Mouse (Mus musculus): ENCODE data around the gene Gm45716.
"Not testable (repeated sequence)": the region's sequence is repeated elsewhere in the genome, so short reads cannot be mapped to it uniquely, and the experiment has no call there.

Gene Gm45716

GRCm38 (mm10) chr11:90250730-90251129, 63.2 kb downstream of the Gm45716 start:
- no peak for DNase-seq (ENCODE audit: low read depth)

GRCm38 (mm10) chr11:90251923-90252322, 64.4 kb downstream of the Gm45716 start:
- no peak for DNase-seq (ENCODE audit: low read depth)

DNA sequence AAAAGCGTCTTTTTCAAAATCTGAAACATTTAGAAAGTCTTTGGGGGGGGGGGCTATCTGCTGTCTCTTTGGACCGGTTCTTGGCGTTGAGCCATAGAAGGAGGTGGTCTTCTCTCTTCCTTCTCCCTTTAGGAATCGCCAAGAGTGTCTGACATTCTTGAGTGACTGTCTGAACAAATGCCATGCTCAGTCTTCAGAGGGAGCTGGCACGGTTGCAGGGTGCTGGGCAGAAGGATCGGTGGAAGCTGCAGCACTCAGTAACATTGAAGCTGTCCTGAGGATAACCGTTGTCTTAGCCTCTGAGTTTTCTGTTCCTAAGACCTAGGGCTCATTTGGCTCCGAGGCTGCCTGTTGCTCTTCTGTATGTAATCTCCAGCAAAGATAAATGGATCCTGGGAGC, 64.9 kb downstream of the Gm45716 start:
- DNase-seq (ENCODE audit: low read depth): no peak

DNA sequence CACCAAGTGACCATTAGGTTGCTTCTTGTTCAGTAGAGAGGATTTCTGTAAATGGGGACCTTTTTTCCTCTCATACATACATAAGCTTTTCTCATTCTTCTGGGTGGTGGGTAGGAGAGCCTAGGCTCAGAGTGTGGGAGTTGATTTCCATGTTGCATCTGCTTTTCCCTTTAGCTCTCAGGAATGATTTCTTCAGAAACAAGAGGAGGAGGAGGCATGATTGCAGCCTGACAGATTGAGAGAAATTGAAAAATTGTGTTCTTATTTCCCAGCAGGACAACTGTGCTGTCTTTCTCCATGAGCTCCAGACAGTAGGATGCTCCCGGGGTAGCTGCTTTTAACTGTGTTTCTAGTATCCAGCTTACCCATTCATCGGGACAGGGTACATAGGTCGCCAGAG, 67.1 kb downstream of the Gm45716 start:
- no peak for DNase-seq (ENCODE audit: low read depth)

DNA sequence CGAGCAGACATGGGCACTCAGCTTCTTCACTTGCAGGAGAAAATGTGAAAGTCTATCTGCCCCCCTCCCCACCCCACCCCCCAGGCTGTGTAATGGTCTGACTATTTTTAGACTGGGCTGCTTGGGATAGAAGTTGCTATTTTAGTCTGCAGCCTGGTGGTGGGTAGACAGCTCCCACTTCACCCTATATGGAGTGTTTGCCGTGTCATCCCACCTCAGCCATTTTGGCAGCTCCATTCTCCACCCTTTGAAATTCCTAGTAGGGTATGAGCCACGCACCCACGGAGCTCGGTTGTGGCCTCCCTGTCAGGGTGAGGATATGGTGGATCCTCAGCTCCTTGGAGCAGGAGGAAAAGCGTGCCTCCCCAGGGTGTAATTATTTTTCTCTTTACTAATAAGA, 68.2 kb downstream of the Gm45716 start:
- no peak for DNase-seq (ENCODE audit: low read depth)

DNA sequence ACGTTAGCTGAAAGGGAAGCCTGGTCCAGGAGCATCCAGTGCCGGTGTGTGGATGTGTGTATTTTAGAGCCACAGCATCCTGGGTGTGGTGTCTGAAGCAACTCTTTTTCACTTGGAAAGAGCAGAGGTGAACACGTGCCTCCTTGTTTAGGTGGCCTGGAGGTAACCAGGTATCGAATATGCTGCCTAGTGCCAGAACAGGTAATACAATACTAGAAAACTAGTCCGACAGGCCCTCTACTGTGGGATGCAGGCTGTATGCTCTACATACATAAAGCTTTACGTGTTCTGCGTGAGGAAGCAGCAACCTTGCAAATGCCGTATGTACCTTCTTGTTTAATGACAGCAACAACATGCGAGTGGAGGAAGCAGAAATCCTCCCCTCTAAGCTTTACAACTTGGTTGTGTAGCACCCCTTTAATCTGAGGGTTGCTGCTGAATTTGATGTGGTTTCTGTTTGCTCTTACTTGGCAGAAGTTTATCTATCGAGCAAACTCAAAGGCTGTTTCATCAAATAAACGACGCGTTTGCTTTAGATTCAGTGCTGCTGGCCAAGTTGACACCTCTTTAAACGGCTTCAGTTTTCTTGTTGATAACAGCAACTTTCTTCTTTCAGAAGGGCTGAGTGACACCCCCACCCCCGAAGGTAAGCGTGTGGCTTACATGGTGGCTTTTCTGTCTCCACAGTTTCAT, 69.5 kb downstream of the Gm45716 start:
- no peak for DNase-seq (ENCODE audit: low read depth)

GRCm38 (mm10) chr11:90258321-90258927, 70.9 kb downstream of the Gm45716 start:
- no peak for DNase-seq (ENCODE audit: low read depth)

DNA sequence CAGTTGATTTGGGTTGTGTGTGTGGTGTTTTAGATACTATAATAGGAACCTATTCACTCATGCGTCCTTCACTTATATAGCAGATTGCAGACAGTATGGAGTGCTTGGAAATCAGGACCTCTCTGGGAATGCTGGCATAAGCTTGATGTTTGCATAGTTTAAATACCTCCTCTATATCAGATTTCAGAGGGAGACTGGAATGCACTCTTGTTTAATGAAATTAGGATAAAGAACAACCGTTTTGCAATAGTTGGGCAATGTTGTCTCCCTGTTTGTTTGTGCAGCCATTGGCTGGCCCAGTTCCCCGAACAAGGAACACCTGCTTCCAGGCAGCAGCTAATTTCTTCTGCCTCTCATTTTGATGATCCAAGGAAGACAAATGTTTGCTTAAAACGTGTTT, 71.6 kb downstream of the Gm45716 start:
- DNase-seq (ENCODE audit: low read depth): no peak

GRCm38 (mm10) chr11:90259826-90260225, 72.3 kb downstream of the Gm45716 start:
- no peak for DNase-seq (ENCODE audit: low read depth)

GRCm38 (mm10) chr11:90264180-90264579, 76.7 kb downstream of the Gm45716 start:
- no peak for DNase-seq (ENCODE audit: low read depth)

GRCm38 (mm10) chr11:90265581-90265980, 78.1 kb downstream of the Gm45716 start:
- no peak for DNase-seq (ENCODE audit: low read depth)

DNA sequence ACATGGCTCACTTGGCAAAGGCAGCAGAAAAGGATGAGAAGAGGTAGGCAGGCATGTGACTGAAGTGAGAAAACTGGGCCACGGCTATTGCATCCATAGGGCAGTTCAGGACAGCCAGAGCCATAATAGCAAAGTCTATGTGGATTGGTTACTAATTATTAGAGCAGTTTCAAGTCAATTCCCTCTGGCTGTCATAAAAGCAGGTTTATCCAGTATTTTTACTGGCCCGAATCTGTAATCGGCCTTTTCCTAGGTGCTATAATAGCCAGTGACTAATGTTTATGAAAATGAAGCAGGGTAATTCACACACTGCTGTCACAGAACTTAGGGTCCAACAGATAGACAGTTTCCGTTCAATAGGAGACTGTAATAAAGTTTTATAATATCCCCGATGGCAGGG, 81.5 kb downstream of the Gm45716 start:
- no peak for DNase-seq (ENCODE audit: low read depth)

GRCm38 (mm10) chr11:90269398-90270123, 82.1 kb downstream of the Gm45716 start:
- no peak for DNase-seq (ENCODE audit: low read depth)

DNA sequence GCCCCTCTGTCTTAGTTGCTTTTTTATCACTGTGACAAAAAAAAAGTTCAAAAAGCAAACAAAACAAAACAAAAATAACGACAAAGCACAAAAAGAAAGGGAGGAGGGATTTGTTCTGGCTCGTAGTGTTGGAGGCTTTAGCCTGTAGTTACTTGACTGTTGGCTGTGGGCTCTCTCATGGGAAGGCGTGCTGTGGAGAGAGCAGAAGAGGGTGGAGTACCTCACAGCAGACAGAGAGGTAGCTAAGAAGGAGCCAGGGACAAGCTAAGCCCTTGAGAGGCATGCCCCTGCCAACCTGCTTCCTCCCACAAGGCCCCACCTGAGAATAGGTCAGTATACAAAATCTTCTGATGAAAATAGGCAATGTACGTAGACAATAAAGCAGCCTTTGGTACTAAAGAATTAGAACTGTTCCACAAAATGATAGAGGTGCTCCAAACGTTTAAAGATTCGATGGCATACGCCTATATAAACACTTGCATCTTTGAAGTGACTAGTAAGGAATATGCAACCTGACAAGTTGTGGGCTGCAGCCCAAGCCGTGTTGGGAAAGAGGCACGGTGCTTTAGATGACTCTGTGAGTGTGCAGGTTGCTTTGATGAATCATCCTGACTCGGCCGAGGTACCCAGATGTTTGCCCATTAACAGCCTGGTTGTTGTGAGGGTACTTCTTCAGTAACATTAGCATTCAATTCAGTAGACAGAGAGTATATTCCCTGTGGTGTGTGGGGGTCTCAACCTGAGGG, 82.8 kb downstream of the Gm45716 start:
- DNase-seq (ENCODE audit: low read depth): no peak

DNA sequence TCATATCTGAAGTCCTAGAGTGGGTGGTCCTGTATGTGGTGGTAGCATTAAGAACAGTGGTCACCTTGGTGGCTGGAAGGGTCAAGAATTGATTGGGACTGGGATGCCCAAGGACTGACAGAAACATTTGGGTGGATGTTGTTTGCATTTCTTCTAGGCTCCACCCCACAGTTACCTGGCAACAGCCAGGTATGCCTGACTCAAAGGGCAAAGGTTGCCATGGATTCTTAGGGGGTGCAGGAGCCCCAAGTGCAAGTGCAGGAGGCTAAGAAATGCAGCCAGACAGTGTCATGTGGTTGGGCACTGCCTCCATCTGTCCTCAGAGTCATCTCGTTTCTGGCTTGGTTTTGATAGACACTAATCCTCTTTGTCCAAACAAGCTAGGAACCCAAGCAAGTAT, 86.7 kb downstream of the Gm45716 start:
- DNase-seq (ENCODE audit: low read depth): no peak

- no peak for DNase-seq (ENCODE audit: low read depth)
Measured at GRCm38 (mm10) chr11:90275663-90276062, 88.2 kb downstream of the Gm45716 start.

- no peak for DNase-seq (ENCODE audit: low read depth)
Measured at GRCm38 (mm10) chr11:90276150-90276549, 88.7 kb downstream of the Gm45716 start.

- no peak for DNase-seq (ENCODE audit: low read depth)
Measured at GRCm38 (mm10) chr11:90276561-90276960, 89.1 kb downstream of the Gm45716 start.

GRCm38 (mm10) chr11:90280069-90280468, 92.6 kb downstream of the Gm45716 start:
- no peak for DNase-seq (ENCODE audit: low read depth)

GRCm38 (mm10) chr11:90281943-90282342, 94.5 kb downstream of the Gm45716 start:
- DNase-seq (ENCODE audit: low read depth): not testable (repeated sequence)

- DNase-seq (ENCODE audit: low read depth): no peak
Measured at GRCm38 (mm10) chr11:90283159-90283558, 95.7 kb downstream of the Gm45716 start.

GRCm38 (mm10) chr11:90283601-90284000, 96.1 kb downstream of the Gm45716 start:
- no peak for DNase-seq (ENCODE audit: low read depth)

- no peak for DNase-seq (ENCODE audit: low read depth)
Measured at GRCm38 (mm10) chr11:90284079-90284478, 96.6 kb downstream of the Gm45716 start.
